Mouse (Mus musculus) heart, embryonic 10.5 days (tissue): ENCODE measurements around the gene Selplg. TPM values are rescaled to one million over a fixed set of nuclear protein-coding genes. Genes with fewer than 3 reads are reported as not detected.
"Not testable (repeated sequence)": the region's sequence is repeated elsewhere in the genome, so short reads cannot be mapped to it uniquely, and the experiment has no call there.

Source experiments
- DNase-seq: peaks from one replicate; pipeline ENCODE4 v3.0.0-alpha.2; 2017; ENCODE audit warnings: low spot score
- H3K27ac ChIP-seq: fragments of 300-500 bp; sonication (generic); 2 replicates; pipeline ENCODE4 v1.5.1; 2016; ENCODE audit warnings: mild to moderate bottlenecking
- H3K27me3 ChIP-seq: fragments of 300-500 bp; sonication (generic); 2 replicates; pipeline ENCODE4 v1.6.1; 2016; ENCODE audit warnings: mild to moderate bottlenecking; ENCODE audit not compliant: poor library complexity, insufficient read depth, severe bottlenecking
- H3K36me3 ChIP-seq: fragments of 300-500 bp; sonication (generic); 2 replicates; pipeline ENCODE4 v1.6.1; 2016; ENCODE audit warnings: mild to moderate bottlenecking, moderate library complexity
- H3K4me1 ChIP-seq: fragments of 300-500 bp; sonication (generic); 2 replicates; pipeline ENCODE4 v1.6.1; 2016; ENCODE audit warnings: mild to moderate bottlenecking
- H3K4me3 ChIP-seq: fragments of 300-500 bp; sonication (generic); 2 replicates; pipeline ENCODE4 v1.5.1; 2016; ENCODE audit warnings: mild to moderate bottlenecking, moderate library complexity
- H3K9me3 ChIP-seq: fragments of 300-500 bp; sonication (generic); 2 replicates; pipeline ENCODE4 v1.6.1; 2016; ENCODE audit warnings: mild to moderate bottlenecking, moderate library complexity
- WGBS: fragments of 180-500 bp; shearing (Covaris S2); methylation state at CpG from one replicate; pipeline ENCODE4 v1.1.7; 2016; 5-methylcytosine and 5-hydroxymethylcytosine counted together
- polyA plus RNA-seq: library from polyadenylated mRNA; unstranded; fragments of >200 nt; fragmentation: Nextera tagmentation; extraction: Ambion mirVana; gene quantifications from 2 replicates; pipeline ENCODE4 v1.2.1, GENCODE M21; 2016

Gene Selplg
- polyA plus RNA-seq, 1 experiment from 2014 or later, result 1.3 TPM

DNA sequence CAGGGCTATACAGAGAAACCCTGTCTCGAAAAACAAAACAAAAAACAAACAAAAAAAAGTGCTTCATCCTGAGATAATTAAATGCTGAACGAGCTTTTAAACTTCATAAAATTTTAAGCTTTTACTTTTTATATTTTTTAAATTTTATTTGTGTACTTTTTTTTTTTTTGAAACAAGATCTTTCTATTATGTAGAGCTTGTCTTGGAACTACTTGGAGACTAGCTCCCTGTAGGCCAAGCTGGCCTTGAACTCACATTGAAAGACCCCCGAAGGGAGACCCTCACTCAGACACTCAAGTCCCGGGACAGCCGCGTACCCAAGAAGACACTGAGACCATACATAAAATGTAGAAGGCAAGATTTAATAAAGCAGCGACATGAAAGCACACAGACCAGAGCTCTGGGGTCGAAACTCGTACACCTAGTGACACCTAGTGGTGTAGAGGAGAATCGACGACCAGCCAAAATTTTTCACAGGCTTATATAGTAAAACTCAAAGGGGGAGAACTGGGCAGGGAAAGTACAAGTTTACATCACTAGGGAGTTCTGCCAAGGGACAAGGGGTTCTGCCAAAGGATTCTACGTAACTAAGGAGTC is 20.5 kb downstream of the Selplg start:
- not testable (repeated sequence) for H3K27ac ChIP-seq, H3K36me3 ChIP-seq, DNase-seq, H3K4me3 ChIP-seq, H3K9me3 ChIP-seq
- 20% methylated on average over 11 of the region's 12 CpGs for WGBS
- Histone ChIP-seq H3K27me3 (peaks cover 19% of the 10 kb centered on the region), H3K4me1 (peaks cover 33% of the 10 kb centered on the region)

DNA sequence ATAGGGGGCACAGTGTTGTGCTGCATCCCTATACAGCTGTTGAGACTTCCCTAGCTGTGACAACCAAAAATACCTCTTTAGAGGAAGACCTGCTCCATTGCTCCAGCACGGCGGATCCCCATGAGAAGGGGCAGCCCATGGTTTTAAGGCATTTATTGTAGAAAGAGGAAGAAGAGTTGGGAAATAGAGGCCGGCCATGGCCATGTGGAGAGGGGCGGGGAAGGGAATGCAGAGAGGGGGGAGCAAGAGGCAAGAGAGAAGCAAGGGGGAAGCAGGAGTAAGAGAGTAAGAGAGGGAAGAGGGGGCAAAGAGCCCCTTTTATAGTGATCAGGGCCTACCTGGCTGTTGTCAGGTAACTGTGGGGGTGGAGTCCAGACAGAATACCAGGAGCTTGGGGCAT is 22.3 kb downstream of the Selplg start:
- peaks cover 25% of the 10 kb centered on the region for H3K4me1 ChIP-seq
- no peaks in the 10 kb centered on the region for H3K36me3 ChIP-seq
- H3K4me3 ChIP-seq, result no peak overlapping the region
- no peaks in the 10 kb centered on the region for H3K9me3 ChIP-seq
- H3K27ac ChIP-seq, result no peak overlapping the region
- no peak for DNase-seq
- 87% methylated on average over 4 of the region's 4 CpGs for WGBS
- peaks cover 16% of the 10 kb centered on the region for H3K27me3 ChIP-seq

DNA sequence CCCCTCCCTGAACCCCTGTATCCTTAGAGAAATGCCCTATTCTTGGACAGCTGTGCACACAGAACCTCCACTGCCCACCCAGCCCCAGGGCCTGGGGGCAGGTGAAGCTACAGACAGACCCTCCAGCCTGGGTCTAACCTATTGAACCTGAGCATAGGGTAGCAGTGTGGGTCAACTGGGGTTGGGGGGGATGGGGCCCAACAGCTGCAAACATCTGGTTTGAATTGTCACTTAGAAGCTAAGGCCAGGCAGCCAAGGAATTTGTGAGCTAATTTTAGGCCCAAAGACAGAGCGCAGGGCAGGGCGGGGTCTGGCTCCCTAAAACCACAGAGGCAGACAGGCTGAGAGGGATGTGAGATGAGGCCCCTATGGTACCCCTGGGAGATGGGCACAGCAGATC is 24.3 kb downstream of the Selplg start:
- Histone ChIP-seq H3K36me3 (no peaks in the 10 kb centered on the region), H3K4me1 (peaks cover 14% of the 10 kb centered on the region), H3K27ac (peak overlapping the region; percentile 57; the same call in 1 of the 2 replicates), H3K27me3 (peaks cover 3% of the 10 kb centered on the region; the same call in 1 of the 2 replicates), H3K4me3 (no peak overlapping the region), H3K9me3 (no peaks in the 10 kb centered on the region)
- WGBS, result 26% methylated on average over 2 of the region's 2 CpGs
- DNase-seq, result no peak

DNA sequence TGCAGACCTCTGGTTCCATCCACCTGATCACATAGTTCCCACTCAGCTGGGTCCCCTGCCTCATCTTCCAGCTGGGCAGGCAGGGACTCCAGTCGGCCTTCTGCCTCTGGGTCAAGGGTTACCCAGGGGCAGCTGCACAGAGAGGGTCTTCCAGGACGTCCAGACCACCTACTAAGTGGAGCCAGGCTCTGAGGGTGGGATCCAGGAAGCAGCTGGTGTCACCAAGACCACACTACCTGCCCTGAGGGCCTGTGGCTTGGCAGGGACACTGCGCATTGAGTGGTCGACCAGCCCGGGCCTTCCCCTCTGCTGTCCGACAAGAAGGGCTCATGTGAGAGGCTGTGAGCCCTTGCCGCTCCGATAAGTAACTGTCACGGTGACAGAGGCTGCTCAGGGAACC is 24.7 kb downstream of the Selplg start:
- Histone ChIP-seq H3K36me3 (no peaks in the 10 kb centered on the region), H3K9me3 (no peaks in the 10 kb centered on the region), H3K4me3 (no peak overlapping the region), H3K27me3 (peaks cover 3% of the 10 kb centered on the region; the same call in 1 of the 2 replicates), H3K4me1 (peaks cover 14% of the 10 kb centered on the region), H3K27ac (peak overlapping the region; percentile 57; the same call in 1 of the 2 replicates)
- no peak for DNase-seq
- WGBS, result 38% methylated on average over 9 of the region's 9 CpGs

DNA sequence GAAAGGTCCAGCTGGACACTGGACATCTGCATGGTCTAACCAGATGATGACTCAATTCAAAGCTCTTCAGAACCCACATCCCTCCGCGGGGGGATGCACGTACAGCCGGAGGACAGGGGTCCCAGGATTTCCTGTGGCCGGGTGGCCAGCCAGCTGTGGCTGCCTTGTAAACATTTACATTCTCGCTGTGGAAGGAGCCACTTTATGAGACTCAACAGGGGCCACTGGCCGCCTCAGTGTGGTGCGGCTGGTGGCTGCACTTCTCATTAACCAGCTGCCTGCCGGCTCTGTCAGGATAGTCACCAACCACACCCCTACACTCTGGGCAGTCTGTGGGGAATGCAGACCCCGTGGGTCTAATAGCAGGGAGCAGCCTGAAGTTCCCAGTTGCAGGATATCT is 26.0 kb downstream of the Selplg start:
- H3K9me3 ChIP-seq, result no peaks in the 10 kb centered on the region
- peak overlapping the region; percentile 0; the same call in 1 of the 2 replicates for H3K27ac ChIP-seq
- H3K27me3 ChIP-seq, result peaks cover 3% of the 10 kb centered on the region; the same call in 1 of the 2 replicates
- H3K36me3 ChIP-seq, result no peaks in the 10 kb centered on the region
- no peak for DNase-seq
- H3K4me3 ChIP-seq, result no peak overlapping the region
- peaks cover 14% of the 10 kb centered on the region for H3K4me1 ChIP-seq
- WGBS, result 28% methylated on average over 10 of the region's 10 CpGs

DNA sequence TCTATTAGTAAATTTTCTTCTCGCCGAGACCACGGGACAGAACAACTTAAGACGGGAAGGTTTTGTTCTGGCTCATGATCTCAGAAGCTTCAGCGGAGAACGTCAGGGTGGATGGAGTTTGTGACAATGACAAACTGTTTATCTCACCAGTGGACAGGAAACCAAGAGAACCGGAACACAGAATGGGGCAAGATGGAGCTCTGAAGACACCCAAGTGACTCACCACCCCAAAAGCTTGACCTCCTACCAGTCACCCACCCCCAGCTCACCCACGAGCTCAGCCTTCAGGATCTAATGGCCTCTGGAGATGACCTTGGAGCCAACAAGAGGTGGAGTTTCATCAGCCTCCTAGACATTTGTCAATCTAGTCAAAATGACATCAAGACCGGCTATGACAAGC is 27.1 kb downstream of the Selplg start:
- Histone ChIP-seq H3K36me3 (no peaks in the 10 kb centered on the region), H3K4me3 (no peak overlapping the region), H3K4me1 (peaks cover 20% of the 10 kb centered on the region), H3K27me3 (peaks cover 3% of the 10 kb centered on the region; the same call in 1 of the 2 replicates), H3K9me3 (no peaks in the 10 kb centered on the region), H3K27ac (no peak overlapping the region)
- DNase-seq, result no peak
- WGBS, result 86% methylated on average over 9 of the region's 9 CpGs

DNA sequence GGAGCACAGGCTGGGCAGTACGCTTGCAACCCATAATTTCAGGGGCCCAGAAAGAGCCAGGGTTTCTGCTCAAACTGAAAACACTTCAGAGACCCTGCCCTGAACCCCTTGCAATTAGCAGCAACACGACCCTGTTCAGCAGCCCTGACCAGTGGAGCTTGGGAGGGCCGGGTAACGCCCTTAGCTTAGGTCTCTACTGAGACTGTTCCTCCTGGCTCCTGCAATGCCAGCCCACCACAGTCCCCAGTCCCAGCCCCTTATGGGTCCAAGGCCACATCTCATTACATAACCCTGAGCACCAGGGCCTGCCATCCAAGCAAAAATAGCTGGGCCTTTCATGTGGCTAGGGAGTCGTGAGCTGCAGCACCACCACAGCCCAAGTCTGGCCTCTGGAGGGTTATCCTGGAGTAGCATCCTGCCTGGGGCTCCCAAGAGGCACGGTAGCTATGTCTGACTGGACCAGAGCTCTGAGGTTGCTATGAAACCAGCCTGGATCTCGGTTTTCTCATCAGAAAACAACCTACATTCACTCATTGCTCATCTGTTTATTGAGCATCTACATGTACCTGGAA is 28.0 kb downstream of the Selplg start:
- DNase-seq, result no peak
- no peaks in the 10 kb centered on the region for H3K9me3 ChIP-seq
- H3K27ac ChIP-seq, result no peak overlapping the region
- peaks cover 27% of the 10 kb centered on the region for H3K4me1 ChIP-seq
- no peak overlapping the region for H3K4me3 ChIP-seq
- H3K27me3 ChIP-seq, result peaks cover 5% of the 10 kb centered on the region; the same call in 1 of the 2 replicates
- H3K36me3 ChIP-seq, result no peaks in the 10 kb centered on the region
- WGBS, result 51% methylated on average over 7 of the region's 7 CpGs

DNA sequence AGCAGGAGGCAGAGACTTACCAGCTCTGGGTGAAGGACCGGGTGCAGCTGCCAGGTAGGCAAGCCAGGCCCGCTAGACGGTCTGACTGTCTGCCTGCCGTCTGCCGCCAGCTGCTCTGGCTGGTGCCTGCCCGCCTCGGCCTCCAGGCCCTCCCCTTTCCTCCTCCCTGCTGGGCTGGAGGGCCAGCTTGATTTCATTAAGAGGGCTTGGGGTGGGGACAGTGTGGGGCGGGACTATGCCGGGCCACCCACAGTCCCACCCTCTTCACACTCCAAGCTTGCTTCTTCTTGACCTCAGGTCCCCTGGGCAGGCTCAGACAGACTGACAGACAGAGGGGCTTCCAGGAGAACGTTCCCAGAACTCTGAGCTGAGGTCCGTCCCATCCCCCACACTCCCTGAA is 32.2 kb downstream of the Selplg start, which contains the start of gene Tmem119:
Gene Tmem119, minus strand, starts transcription at position 237 of the 400 bp plus-strand sequence.
- H3K4me3 ChIP-seq, result peak within 1 kb of the TSS; percentile 51
- peak; percentile 85 for DNase-seq
- H3K4me1 ChIP-seq, result peaks cover 38% of the 10 kb centered on the region
- H3K36me3 ChIP-seq, result peaks cover under 1% of the 10 kb centered on the region; the same call in 1 of the 2 replicates
- 0% methylated on average over 11 of the region's 11 CpGs for WGBS
- H3K9me3 ChIP-seq, result no peaks in the 10 kb centered on the region
- peaks cover 36% of the 10 kb centered on the region for H3K27me3 ChIP-seq
- H3K27ac ChIP-seq, result peak within 1 kb of the TSS; percentile 78

DNA sequence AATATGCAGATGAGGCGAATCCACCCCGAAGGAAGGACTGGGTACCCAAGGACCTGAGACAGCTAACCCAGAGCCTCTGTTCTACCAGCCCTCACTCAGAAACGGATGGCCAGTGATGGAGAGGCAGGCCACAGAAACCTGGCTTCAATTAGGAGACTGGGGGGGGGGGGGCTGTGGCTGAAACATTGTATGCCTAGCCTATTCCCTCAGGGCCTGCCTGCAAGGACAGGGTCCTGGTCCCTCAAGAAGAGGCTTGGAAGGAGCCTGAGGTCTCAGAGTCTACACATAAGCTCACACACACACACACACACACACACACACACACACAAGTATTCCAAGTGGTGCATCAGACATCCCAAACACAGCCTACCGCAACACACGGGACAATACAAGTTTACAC is 32.8 kb downstream of the Selplg start:
- H3K27me3 ChIP-seq, result peaks cover 41% of the 10 kb centered on the region
- no peaks in the 10 kb centered on the region for H3K9me3 ChIP-seq
- H3K4me1 ChIP-seq, result peaks cover 38% of the 10 kb centered on the region
- peak overlapping the region; percentile 51 for H3K4me3 ChIP-seq
- WGBS, result 36% methylated on average over 5 of the region's 5 CpGs
- no peak for DNase-seq
- H3K27ac ChIP-seq, result peak overlapping the region; percentile 78
- H3K36me3 ChIP-seq, result peaks cover 7% of the 10 kb centered on the region

DNA sequence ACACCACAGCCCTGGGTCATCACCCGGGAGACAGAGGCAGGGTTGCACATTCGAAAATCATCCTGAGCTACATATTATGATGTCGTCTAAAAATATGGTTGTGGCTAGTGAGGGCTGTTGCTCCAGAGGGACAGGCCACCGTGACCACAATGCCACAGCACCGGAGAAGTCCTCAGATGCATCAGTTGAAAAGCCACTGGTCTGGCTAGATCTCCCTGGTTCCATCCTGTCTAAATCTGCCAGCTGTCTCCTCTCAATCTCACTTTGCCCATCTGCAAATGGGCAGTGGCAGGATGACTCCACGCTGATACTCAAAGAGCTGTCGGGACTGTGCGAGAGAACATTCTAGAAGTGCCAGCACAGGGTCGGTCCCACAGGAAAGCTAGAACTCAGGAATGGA is 33.9 kb downstream of the Selplg start:
- Histone ChIP-seq H3K27ac (no peak overlapping the region), H3K36me3 (peaks cover 13% of the 10 kb centered on the region), H3K27me3 (peaks cover 48% of the 10 kb centered on the region), H3K4me3 (no peak overlapping the region), H3K9me3 (no peaks in the 10 kb centered on the region), H3K4me1 (peaks cover 38% of the 10 kb centered on the region)
- no peak for DNase-seq
- WGBS, result 80% methylated on average over 9 of the region's 9 CpGs

DNA sequence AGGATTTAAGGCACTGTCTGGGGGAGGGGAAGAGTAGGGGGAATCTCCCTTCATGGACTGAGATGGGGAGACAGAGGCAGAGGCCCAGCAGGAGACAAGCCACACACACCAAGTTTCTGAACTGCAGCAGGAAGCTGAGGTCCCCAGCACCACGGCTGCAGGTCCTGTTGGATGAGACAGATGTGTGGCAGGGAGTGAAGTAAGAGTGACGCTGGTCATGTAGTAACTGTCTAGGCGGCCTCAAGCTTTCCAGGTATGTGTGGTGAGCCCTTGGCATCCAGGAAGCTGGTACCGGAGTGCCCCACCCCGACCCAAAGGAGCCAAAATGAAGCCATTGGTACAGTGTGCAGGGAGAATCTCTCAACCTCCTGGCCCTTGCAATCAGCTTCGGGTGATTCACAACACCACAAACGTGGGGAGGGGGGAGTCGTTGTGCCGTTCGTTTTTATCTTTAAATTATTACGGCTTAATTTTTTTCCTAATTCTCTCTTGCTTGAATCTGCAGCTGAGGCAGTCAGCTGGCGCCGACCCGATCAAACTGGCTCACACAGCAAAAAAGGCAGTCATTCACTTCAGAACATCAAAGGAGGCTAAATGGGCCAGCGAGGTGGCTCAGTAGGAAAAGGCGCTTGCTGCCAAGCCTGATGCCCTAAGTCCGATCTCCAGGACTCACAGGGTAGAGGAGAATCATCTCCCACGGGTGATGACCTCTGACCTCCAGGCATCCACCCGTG is 35.1 kb downstream of the Selplg start:
- no peak for DNase-seq
- Histone ChIP-seq H3K9me3 (no peaks in the 10 kb centered on the region), H3K4me3 (peak overlapping the region; percentile 43), H3K27me3 (peaks cover 52% of the 10 kb centered on the region), H3K36me3 (peaks cover 15% of the 10 kb centered on the region), H3K27ac (peak overlapping the region; percentile 84), H3K4me1 (peaks cover 46% of the 10 kb centered on the region)
- 13% methylated on average over 19 of the region's 19 CpGs for WGBS

DNA sequence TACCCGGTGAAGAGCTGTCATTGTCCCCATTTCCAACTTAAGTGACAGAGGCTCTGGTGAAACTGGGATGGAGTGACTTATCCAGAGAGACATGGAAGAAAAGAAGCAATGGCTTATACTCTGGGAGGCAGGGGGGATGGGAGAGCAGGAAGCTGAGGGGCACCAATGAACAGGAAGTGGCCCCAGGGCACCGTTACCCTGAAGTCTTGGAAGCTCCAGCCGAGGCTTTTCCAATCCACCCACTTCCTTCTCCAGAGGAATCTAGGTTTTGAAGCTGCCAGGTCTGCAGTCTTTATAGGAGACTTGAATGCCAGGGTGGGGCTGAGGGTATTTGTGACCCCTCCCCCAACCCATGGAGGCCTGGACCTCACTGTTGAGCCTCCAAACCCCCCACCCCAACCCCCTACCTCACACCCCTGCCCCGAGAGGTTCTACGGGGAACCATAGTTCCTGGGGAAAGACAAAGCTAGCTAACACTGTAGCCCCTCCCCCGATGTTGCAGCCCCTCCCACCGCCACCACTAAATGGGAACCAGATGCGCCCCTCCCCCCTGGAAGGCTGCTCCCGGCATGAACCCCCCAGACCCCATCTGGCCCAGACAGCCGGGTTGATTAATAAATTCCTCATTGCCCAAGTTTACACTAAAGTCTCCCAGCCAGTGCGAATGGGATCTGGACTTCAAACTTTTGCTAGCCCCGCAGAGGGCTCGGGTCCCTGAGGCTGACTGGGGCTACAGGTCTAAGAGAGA is 35.9 kb downstream of the Selplg start:
- Histone ChIP-seq H3K9me3 (no peaks in the 10 kb centered on the region), H3K4me1 (peaks cover 51% of the 10 kb centered on the region), H3K27me3 (peaks cover 52% of the 10 kb centered on the region), H3K4me3 (peak overlapping the region; percentile 43), H3K36me3 (peaks cover 15% of the 10 kb centered on the region), H3K27ac (peak overlapping the region; percentile 84)
- WGBS, result 6% methylated on average over 13 of the region's 13 CpGs
- no peak for DNase-seq
